Mouse (Mus musculus): ENCODE measurements around the gene Teddm1a. TPM values are rescaled to one million over a fixed set of nuclear protein-coding genes. Genes with fewer than 3 reads are reported as not detected.

Gene Teddm1a
- polyA plus RNA-seq, 1 experiment = 1,422 TPM

Other genes starting within 250 kb of the Teddm1a start
- 0.01 TPM in 1 of 2 replicates, not detected in the other for gene Rgs8, start 238.7 kb upstream of the Teddm1a start, polyA plus RNA-seq (2012; rRNA removed)
- 1.1 and 1.6 TPM in 2 replicates for gene Rgs16, start 151.4 kb upstream of the Teddm1a start, polyA plus RNA-seq (2012; rRNA removed)
- 8.7 and 10.6 TPM in 2 replicates for gene Rnasel, start 142.3 kb upstream of the Teddm1a start, polyA plus RNA-seq (2012; rRNA removed)
- 0.76 and 1.2 TPM in 2 replicates for gene Rgsl1, start 47.6 kb upstream of the Teddm1a start, polyA plus RNA-seq (2012; rRNA removed)
- 251 and 406 TPM in 2 replicates for gene Teddm1b, start 17.4 kb upstream of the Teddm1a start, polyA plus RNA-seq (2012; rRNA removed)
- gene Glul, start 8.2 kb downstream of the Teddm1a start, polyA plus RNA-seq (2012; rRNA removed) = 1,893 and 2,796 TPM in 2 replicates
- gene Teddm2, start 8.5 kb downstream of the Teddm1a start, polyA plus RNA-seq (2012; rRNA removed) = 1,587 and 1,994 TPM in 2 replicates

Measured in gonadal fat pad, adult 2 months (tissue).